Mouse (Mus musculus) spleen, postnatal 4 days (tissue): ENCODE data around the gene Gm28047.

Source experiments
- DNase-seq, 2 experiments: peaks; one replicate each; pipeline ENCODE4 v3.0.0; 2022; ENCODE audit warnings: low spot score in 2 of 2

The Gm28047 gene

GRCm38 (mm10) chr15:102547478-102547877 is 77.4 kb downstream of the Gm28047 start:
- DNase-seq, result no peak

- DNase-seq, result no peak
Measured at GRCm38 (mm10) chr15:102546677-102547427, 78.0 kb downstream of the Gm28047 start.

- DNase-seq, result no peak
Measured at GRCm38 (mm10) chr15:102546246-102546645, 78.6 kb downstream of the Gm28047 start.

GRCm38 (mm10) chr15:102544801-102545200 is 80.1 kb downstream of the Gm28047 start:
- DNase-seq, result no peak

GRCm38 (mm10) chr15:102533926-102534325 is 90.9 kb downstream of the Gm28047 start:
- DNase-seq, result no peak

- DNase-seq, result no peak
Measured at GRCm38 (mm10) chr15:102532106-102532900, 92.6 kb downstream of the Gm28047 start.

GRCm38 (mm10) chr15:102531586-102531985 is 93.3 kb downstream of the Gm28047 start:
- DNase-seq, result no peak

GRCm38 (mm10) chr15:102530566-102530965 is 94.3 kb downstream of the Gm28047 start:
- DNase-seq, result no peak

GRCm38 (mm10) chr15:102528396-102528795 is 96.5 kb downstream of the Gm28047 start:
- no peak for DNase-seq

GRCm38 (mm10) chr15:102527936-102528335 is 96.9 kb downstream of the Gm28047 start:
- DNase-seq, result no peak

- DNase-seq, result no peak
Measured at GRCm38 (mm10) chr15:102526111-102527002, 98.5 kb downstream of the Gm28047 start.

GRCm38 (mm10) chr15:102524892-102525485 is 99.9 kb downstream of the Gm28047 start, which contains the start of gene Npff:
Gene Npff (minus strand): TSS chr15:102524942.
- DNase-seq, result peak; percentile 70 to 90

- no peak for DNase-seq
Measured at GRCm38 (mm10) chr15:102521480-102521879, 103.4 kb downstream of the Gm28047 start.

- DNase-seq, result peak in 1 of 2 experiments; percentile 60
Measured at GRCm38 (mm10) chr15:102520416-102520815, 104.5 kb downstream of the Gm28047 start.

GRCm38 (mm10) chr15:102519211-102520141 is 105.4 kb downstream of the Gm28047 start:
- DNase-seq, result peak in 1 of 2 experiments; percentile 65

GRCm38 (mm10) chr15:102518859-102519201 is 106.0 kb downstream of the Gm28047 start:
- DNase-seq, result no peak

GRCm38 (mm10) chr15:102517976-102518858 is 106.7 kb downstream of the Gm28047 start, which contains the start of gene Tarbp2:
Gene Tarbp2 (plus strand): TSS chr15:102518192.
- peak; percentile 98 to 99 for DNase-seq

- DNase-seq, result no peak
Measured at GRCm38 (mm10) chr15:102517631-102517975, 107.3 kb downstream of the Gm28047 start.

- peak; percentile 38 to 79 for DNase-seq
Measured at GRCm38 (mm10) chr15:102516728-102517404, 108.0 kb downstream of the Gm28047 start, which contains the start of gene Map3k12. Gene Map3k12 (minus strand): TSS chr15:102517064.
